Mouse (Mus musculus) limb, embryonic 11.5 days (tissue): ENCODE results near the gene Nuak2. TPM values are rescaled to one million over a fixed set of nuclear protein-coding genes. Genes with fewer than 3 reads are reported as not detected.

Experiments used
- ATAC-seq: fragments of 200-750 bp; cut with Nextera tagmentation; 2 replicates; pipeline ENCODE4 v1.8.0; 2017; ENCODE audit warnings: low read depth; ENCODE audit not compliant: insufficient number of reproducible peaks, low FRiP score, low TSS enrichment
- DNase-seq: peaks from one replicate; pipeline ENCODE4 v3.0.0-alpha.2; 2015; ENCODE audit warnings: low spot score
- H3K27ac ChIP-seq: fragments of 300-500 bp; sonication (generic); replicated peaks from 2 replicates; pipeline ENCODE4 v1.5.1; 2014; ENCODE audit warnings: low read depth, mild to moderate bottlenecking, low read length
- H3K27me3 ChIP-seq: fragments of 300-500 bp; sonication (generic); 2 replicates; pipeline ENCODE4 v1.6.1; 2014; ENCODE audit warnings: mild to moderate bottlenecking, low read length, mixed read lengths; ENCODE audit not compliant: control insufficient read depth, insufficient read depth
- H3K36me3 ChIP-seq: fragments of 300-500 bp; sonication (generic); 2 replicates; pipeline ENCODE4 v1.6.1; 2014; ENCODE audit warnings: mild to moderate bottlenecking, low read length, moderate library complexity, mixed read lengths; ENCODE audit not compliant: control insufficient read depth, insufficient read depth
- H3K4me1 ChIP-seq: fragments of 300-500 bp; sonication (generic); 2 replicates; pipeline ENCODE4 v1.6.1; 2014; ENCODE audit warnings: low read length, mixed read lengths; ENCODE audit not compliant: control insufficient read depth, insufficient read depth
- H3K4me2 ChIP-seq: fragments of 300-500 bp; sonication (generic); 2 replicates; pipeline ENCODE4 v1.6.1; 2014; ENCODE audit warnings: low read depth, mild to moderate bottlenecking, moderate library complexity; ENCODE audit not compliant: severe bottlenecking
- H3K4me3 ChIP-seq: fragments of 300-500 bp; sonication (generic); 2 replicates; pipeline ENCODE4 v1.5.1; 2014; ENCODE audit warnings: low read depth, low read length
- H3K9ac ChIP-seq: fragments of 300-500 bp; sonication (generic); 2 replicates; pipeline ENCODE4 v1.6.1; 2014; ENCODE audit warnings: mild to moderate bottlenecking, low read length
- H3K9me3 ChIP-seq: fragments of 300-500 bp; sonication (generic); 2 replicates; pipeline ENCODE4 v1.6.1; 2016; ENCODE audit warnings: low read length; ENCODE audit not compliant: control insufficient read depth
- WGBS: fragments of 180-500 bp; shearing (Covaris S2); extraction: QIAGEN DNeasy Blood & Tissue Kit; methylation state at CpG from one replicate; pipeline ENCODE4 v1.1.7; 2014; 5-methylcytosine and 5-hydroxymethylcytosine counted together
- polyA plus RNA-seq: library from polyadenylated mRNA; unstranded; fragments of >200 nt; fragmentation: Nextera tagmentation; extraction: Ambion mirVana; gene quantifications from 2 replicates; pipeline ENCODE4 v1.2.1, GENCODE M21; 2014

The Nuak2 gene
- polyA plus RNA-seq, 1 experiment from 2014 or later, result 0.56 TPM

GRCm38 (mm10) chr1:132366937-132367336 lies 51.0 kb downstream of the Nuak2 start:
- Histone ChIP-seq H3K27ac (no peak overlapping the region), H3K4me1 (no peaks in the 10 kb centered on the region), H3K4me2 (no peak overlapping the region), H3K9ac (no peak overlapping the region), H3K9me3 (no peaks in the 10 kb centered on the region), H3K4me3 (no peak overlapping the region), H3K36me3 (peaks cover 10% of the 10 kb centered on the region; the same call in 1 of the 2 replicates), H3K27me3 (no peaks in the 10 kb centered on the region)
- ATAC-seq (no peak), DNase-seq (no peak)
- WGBS, result 79% methylated on average over 6 of the region's 6 CpGs

GRCm38 (mm10) chr1:132367692-132368506 lies 52.0 kb downstream of the Nuak2 start:
- WGBS, result 39% methylated on average over 7 of the region's 7 CpGs
- Histone ChIP-seq H3K4me3 (no peak overlapping the region), H3K4me1 (no peaks in the 10 kb centered on the region)

DNA sequence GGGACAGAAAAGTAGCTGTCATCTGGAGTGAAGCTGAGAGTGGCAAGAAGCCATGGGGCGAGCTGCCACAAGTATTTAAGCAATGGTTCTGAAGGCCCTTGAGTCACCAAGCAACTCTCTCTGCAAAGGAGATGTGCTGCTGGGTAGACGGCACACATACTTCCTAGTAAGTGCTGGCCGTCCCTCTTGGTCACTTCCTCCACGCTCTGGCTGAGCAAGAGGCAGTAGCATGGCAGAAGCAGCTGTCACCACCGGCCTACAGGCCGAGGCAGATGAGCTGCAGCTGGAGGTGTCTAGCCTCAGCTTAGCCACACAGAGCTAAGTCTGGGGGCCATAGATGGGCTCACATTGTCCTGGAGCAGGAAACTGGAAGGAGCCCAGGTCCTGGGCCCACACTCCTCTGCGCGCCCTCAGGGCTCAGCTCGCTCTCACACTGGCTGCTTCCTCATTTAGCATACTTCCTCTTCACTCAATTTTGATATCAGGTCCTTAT lies 54.8 kb downstream of the Nuak2 start:
- Histone ChIP-seq H3K27me3 (no peaks in the 10 kb centered on the region), H3K9ac (no peak overlapping the region), H3K27ac (no peak overlapping the region), H3K4me2 (no peak overlapping the region), H3K4me1 (no peaks in the 10 kb centered on the region), H3K36me3 (peaks cover 6% of the 10 kb centered on the region; the same call in 1 of the 2 replicates), H3K9me3 (no peaks in the 10 kb centered on the region), H3K4me3 (no peak overlapping the region)
- DNase-seq (no peak), ATAC-seq (no peak)
- 86% methylated on average over 9 of the region's 9 CpGs for WGBS

More at GRCm38 (mm10) chr1:132367692-132368506, 52.0 kb downstream of the Nuak2 start:
- DNase-seq (peak; percentile 83), ATAC-seq (peak; percentile 70; the same call in 1 of the 2 replicates)
- Histone ChIP-seq H3K27me3 (no peaks in the 10 kb centered on the region), H3K4me2 (no peak overlapping the region), H3K27ac (no peak overlapping the region), H3K9me3 (no peaks in the 10 kb centered on the region), H3K36me3 (peaks cover 10% of the 10 kb centered on the region; the same call in 1 of the 2 replicates), H3K9ac (no peak overlapping the region)

GRCm38 (mm10) chr1:132371298-132372081 lies 55.6 kb downstream of the Nuak2 start:
- no peak for DNase-seq
- WGBS, result 81% methylated on average over 8 of the region's 8 CpGs
- H3K4me1 ChIP-seq, result no peaks in the 10 kb centered on the region; the same call in 1 of the 2 replicates

GRCm38 (mm10) chr1:132372354-132372753 lies 56.4 kb downstream of the Nuak2 start:
- H3K9me3 ChIP-seq, result no peaks in the 10 kb centered on the region
- WGBS, result 90% methylated on average over 5 of the region's 5 CpGs
- peaks cover 6% of the 10 kb centered on the region; the same call in 1 of the 2 replicates for H3K36me3 ChIP-seq
- no peak overlapping the region for H3K4me3 ChIP-seq
- peaks cover 5% of the 10 kb centered on the region; the same call in 1 of the 2 replicates for H3K4me1 ChIP-seq
- no peak for ATAC-seq
- DNase-seq, result no peak
- H3K4me2 ChIP-seq, result no peak overlapping the region
- no peak overlapping the region for H3K27ac ChIP-seq
- no peak overlapping the region for H3K9ac ChIP-seq
- H3K27me3 ChIP-seq, result no peaks in the 10 kb centered on the region

More at GRCm38 (mm10) chr1:132371298-132372081, 55.6 kb downstream of the Nuak2 start:
- no peak for ATAC-seq
- Histone ChIP-seq H3K27ac (no peak overlapping the region), H3K4me3 (no peak overlapping the region), H3K9me3 (no peaks in the 10 kb centered on the region), H3K4me2 (no peak overlapping the region), H3K36me3 (peaks cover 6% of the 10 kb centered on the region; the same call in 1 of the 2 replicates), H3K9ac (no peak overlapping the region), H3K27me3 (no peaks in the 10 kb centered on the region)

GRCm38 (mm10) chr1:132372896-132373534 lies 57.1 kb downstream of the Nuak2 start:
- 92% methylated on average over 6 of the region's 6 CpGs for WGBS
- Histone ChIP-seq H3K4me2 (no peak overlapping the region), H3K9ac (no peak overlapping the region), H3K9me3 (no peaks in the 10 kb centered on the region), H3K4me3 (no peak overlapping the region), H3K27me3 (no peaks in the 10 kb centered on the region), H3K27ac (no peak overlapping the region), H3K36me3 (peaks cover 6% of the 10 kb centered on the region; the same call in 1 of the 2 replicates), H3K4me1 (peaks cover 5% of the 10 kb centered on the region; the same call in 1 of the 2 replicates)
- ATAC-seq, result no peak
- no peak for DNase-seq

GRCm38 (mm10) chr1:132374140-132374872 lies 58.4 kb downstream of the Nuak2 start:
- 32% methylated on average over 5 of the region's 5 CpGs for WGBS
- no peaks in the 10 kb centered on the region for H3K27me3 ChIP-seq
- H3K4me1 ChIP-seq, result peaks cover 5% of the 10 kb centered on the region; the same call in 1 of the 2 replicates
- no peak overlapping the region for H3K4me3 ChIP-seq
- DNase-seq (no peak), ATAC-seq (no peak)
- no peak overlapping the region for H3K9ac ChIP-seq
- H3K4me2 ChIP-seq, result no peak overlapping the region
- H3K9me3 ChIP-seq, result no peaks in the 10 kb centered on the region
- no peak overlapping the region for H3K27ac ChIP-seq
- peaks cover 6% of the 10 kb centered on the region; the same call in 1 of the 2 replicates for H3K36me3 ChIP-seq
